Mouse (Mus musculus) cerebellum, adult 2 months (tissue): ENCODE results near the gene Rfx3.

Source experiments
- CTCF ChIP-seq: fragments of 200-500 bp; IDR thresholded peaks from 2 replicates; pipeline ENCODE4 v1.5.1; 2011; ENCODE audit warnings: low read depth, mild to moderate bottlenecking, control low read depth, low read length, moderate library complexity, borderline replicate concordance; ENCODE audit not compliant: insufficient read depth
- POLR2A ChIP-seq: fragments of 200-500 bp; IDR thresholded peaks from 2 replicates; pipeline ENCODE4 v1.6.1; 2011; ENCODE audit warnings: low read length, control low read depth, borderline replicate concordance; ENCODE audit not compliant: insufficient read depth

- no peak for TF ChIP-seq POLR2A
- TF ChIP-seq CTCF = no peak
Observed at GRCm38 (mm10) chr19:27935453-27935852, 75.5 kb downstream of the Rfx3 start.
